Mouse (Mus musculus) embryonic stem cell, embryonic (primary cell): ENCODE data around the gene Klk14.

Source experiments
- CTCF ChIA-PET, 4 experiments: fragments of 300-600 bp in 2 of 4; fragments of 350-600 bp in 2 of 4; sonication (Branson Sonifier 250); formaldehyde crosslinking; loops; one replicate each; lab custom pipeline; 2022; ENCODE audit warnings: inconsistent platforms in 2 of 4; lab: Charles Lee
- POLR2A ChIA-PET, 4 experiments: fragments of 300-600 bp in 2 of 4; fragments of 350-600 bp in 2 of 4; sonication (Branson Sonifier 250); formaldehyde crosslinking; loops; one replicate each; lab custom pipeline; 2022; ENCODE audit warnings: antibody characterized with exemption in 4 of 4, inconsistent platforms in 1 of 4; lab: Charles Lee

Gene Klk14

GRCm38 (mm10) chr7:43690118-43690517 is at the start of gene Klk14:
Klk14 (plus strand) TSS chr7:43690418.
- ChIA-PET POLR2A (no interaction called here), CTCF (interaction anchor here in 2 of 4 experiments (0.6 kb wide), 2 partner anchors 9 to 10 kb away, joined by 3 to 5 read pairs; no protein-coding TSS in a partner anchor)

GRCm38 (mm10) chr7:43642587-43642986 is 47.6 kb upstream of the Klk14 start:
- POLR2A ChIA-PET, result interaction anchor here in 2 of 4 experiments (0.9 to 3.5 kb wide), 9 partner anchors 8 to 41 kb away, joined by 3 to 20 read pairs (median 5); partner anchors contain the start of genes Zfp819 (in 2 of the 2) and Ceacam18 (in 1 of the 2)
- CTCF ChIA-PET, result interaction anchor here in 2 of 4 experiments (0.6 to 2.0 kb wide), 3 partner anchors 9 to 11 kb away, joined by 3 to 8 read pairs (median 3); no protein-coding TSS in a partner anchor

- ChIA-PET POLR2A (interaction anchor here in 2 of 4 experiments (0.9 to 3.5 kb wide), 10 partner anchors 9 to 63 kb away, joined by 3 to 20 read pairs (median 5); partner anchors contain the start of genes Zfp819 (in 2 of the 2), Ceacam18 (in 1 of the 2) and Zfp719 (in 1 of the 2)), CTCF (interaction anchor here in 2 of 4 experiments (0.6 to 2.0 kb wide), 3 partner anchors 8 to 11 kb away, joined by 3 to 8 read pairs (median 3); no protein-coding TSS in a partner anchor)
Observed at GRCm38 (mm10) chr7:43643046-43643652, 47.1 kb upstream of the Klk14 start.

- CTCF ChIA-PET, result interaction anchor here in 3 of 4 experiments (0.6 to 1.7 kb wide), 4 partner anchors 16 to 260 kb away, joined by 3 to 6 read pairs (median 5); partner anchors contain the start of gene Ctu1 (in 1 of the 3)
- POLR2A ChIA-PET, result interaction anchor here in 2 of 4 experiments (0.5 to 2.4 kb wide), 5 partner anchors 10 to 73 kb away, joined by 3 to 9 read pairs (median 5); partner anchors contain the start of gene Zfp719 (in 1 of the 2)
Observed at GRCm38 (mm10) chr7:43652683-43653082, 37.5 kb upstream of the Klk14 start.

- ChIA-PET POLR2A (interaction anchor here in 3 of 4 experiments (0.6 to 2.4 kb wide), 8 partner anchors 9 to 591 kb away, joined by 3 to 9 read pairs (median 6); partner anchors contain the start of gene Ctu1 (in 1 of the 3)), CTCF (interaction anchor here in 3 of 4 experiments (0.9 to 1.4 kb wide), 3 partner anchors 11 to 17 kb away, joined by 3 to 8 read pairs (median 3); partner anchors contain the start of gene Ctu1 (in 1 of the 3))
Observed at GRCm38 (mm10) chr7:43654519-43654918, 35.7 kb upstream of the Klk14 start.

- ChIA-PET CTCF (interaction anchor here in 1 of 4 experiments (0.6 kb wide), 1 partner anchor 158 kb away, joined by 3 read pairs; no protein-coding TSS in a partner anchor), POLR2A (interaction anchor here in 3 of 4 experiments (0.6 to 1.8 kb wide), 4 partner anchors 10 to 209 kb away, joined by 3 to 9 read pairs (median 5); partner anchors contain the start of gene Ctu1 (in 1 of the 3))
Observed at GRCm38 (mm10) chr7:43656232-43656631, 34.0 kb upstream of the Klk14 start.

GRCm38 (mm10) chr7:43660002-43660401 is 30.2 kb upstream of the Klk14 start, which contains the start of gene Siglece:
Siglece (minus strand) TSS chr7:43660161.
- POLR2A ChIA-PET, result interaction anchor here in 1 of 4 experiments (1.4 kb wide), 1 partner anchor 52 kb away, joined by 7 read pairs; the partner anchor contains the start of gene Zfp819

GRCm38 (mm10) chr7:43662804-43663203 is 27.4 kb upstream of the Klk14 start:
- ChIA-PET POLR2A (interaction anchor here in 1 of 4 experiments (0.6 kb wide), 1 partner anchor 583 kb away, joined by 3 read pairs; the partner anchor contains the start of genes 1700028J19Rik and 2410002F23Rik), CTCF (interaction anchor here in 1 of 4 experiments (0.6 kb wide), 1 partner anchor 316 kb away, joined by 4 read pairs; no protein-coding TSS in a partner anchor)

More at GRCm38 (mm10) chr7:43660002-43660401, 30.2 kb upstream of the Klk14 start, which contains the start of gene Siglece:
- CTCF ChIA-PET, result interaction anchor here in 2 of 4 experiments (1.0 to 1.6 kb wide), 2 partner anchors 9 to 12 kb away, joined by 4 to 5 read pairs; partner anchors contain the start of gene Ctu1 (in 1 of the 2)

GRCm38 (mm10) chr7:43667221-43667620 is 23.0 kb upstream of the Klk14 start:
- ChIA-PET CTCF (interaction anchor here in 1 of 4 experiments (0.6 kb wide), 1 partner anchor 363 kb away, joined by 3 read pairs; no protein-coding TSS in a partner anchor), POLR2A (interaction anchor here in 1 of 4 experiments (1.0 kb wide), 1 partner anchor 9 kb away, joined by 3 read pairs; no protein-coding TSS in a partner anchor)

GRCm38 (mm10) chr7:43668582-43668981 is 21.6 kb upstream of the Klk14 start:
- POLR2A ChIA-PET, result interaction anchor here in 2 of 4 experiments (0.7 to 1.4 kb wide), 5 partner anchors 29 to 1025 kb away, joined by 3 read pairs; no protein-coding TSS in a partner anchor
- CTCF ChIA-PET, result interaction anchor here (0.6 to 2.3 kb wide), 15 partner anchors 9 to 895 kb away, joined by 3 to 12 read pairs (median 4); partner anchors contain the start of gene Siglece (in 1 of the 4)

GRCm38 (mm10) chr7:43671064-43671808 is 19.0 kb upstream of the Klk14 start:
- ChIA-PET CTCF (interaction anchor here in 3 of 4 experiments (0.5 to 2.3 kb wide), 12 partner anchors 11 to 1994 kb away, joined by 3 to 9 read pairs (median 4); partner anchors contain the start of genes Klk10 (in 1 of the 3) and Siglece (in 1 of the 3)), POLR2A (interaction anchor here in 3 of 4 experiments (0.6 to 1.5 kb wide), 28 partner anchors 11 to 796 kb away, joined by 3 to 9 read pairs (median 3); partner anchors contain the start of genes Etfb (in 1 of the 3), Gm45233 (in 1 of the 3), Klk10 (in 1 of the 3) and Klk8 (in 1 of the 3))

- POLR2A ChIA-PET, result interaction anchor here in 3 of 4 experiments (0.6 to 1.5 kb wide), 35 partner anchors 10 to 825 kb away, joined by 3 to 9 read pairs (median 3); partner anchors contain the start of genes Etfb (in 1 of the 3), Fam71e1 (in 1 of the 3), Gm45233 (in 1 of the 3) and Klk10 (in 1 of the 3)
- CTCF ChIA-PET, result interaction anchor here (0.5 to 2.3 kb wide), 14 partner anchors 10 to 1994 kb away, joined by 3 to 9 read pairs (median 4); partner anchors contain the start of genes Klk10 (in 1 of the 4) and Siglece (in 1 of the 4)
Observed at GRCm38 (mm10) chr7:43671809-43672580, 18.2 kb upstream of the Klk14 start, which contains the start of gene Ctu1. Ctu1 (plus strand) TSS chr7:43672016.

- POLR2A ChIA-PET, result interaction anchor here in 3 of 4 experiments (0.7 to 1.5 kb wide), 13 partner anchors 10 to 701 kb away, joined by 3 to 7 read pairs (median 3); partner anchors contain the start of genes Etfb (in 1 of the 3), Gm45233 (in 1 of the 3), Klk10 (in 1 of the 3) and Zfp719 (in 1 of the 3)
- CTCF ChIA-PET, result interaction anchor here in 2 of 4 experiments (0.5 to 1.3 kb wide), 4 partner anchors 21 to 950 kb away, joined by 3 to 9 read pairs (median 4); no protein-coding TSS in a partner anchor
Observed at GRCm38 (mm10) chr7:43672581-43673260, 17.5 kb upstream of the Klk14 start.

- POLR2A ChIA-PET, result interaction anchor here in 1 of 4 experiments (0.6 to 2.2 kb wide), 6 partner anchors 10 to 222 kb away, joined by 3 to 11 read pairs (median 4); no protein-coding TSS in a partner anchor
- CTCF ChIA-PET, result interaction anchor here in 2 of 4 experiments (0.6 to 0.9 kb wide), 2 partner anchors 108 to 179 kb away, joined by 3 to 5 read pairs; no protein-coding TSS in a partner anchor
Observed at GRCm38 (mm10) chr7:43675091-43675490, 15.1 kb upstream of the Klk14 start.

GRCm38 (mm10) chr7:43678517-43678916 is 11.7 kb upstream of the Klk14 start:
- CTCF ChIA-PET, result interaction anchor here in 3 of 4 experiments (0.5 to 1.5 kb wide), 9 partner anchors 19 to 265 kb away, joined by 3 to 8 read pairs (median 3); no protein-coding TSS in a partner anchor
- POLR2A ChIA-PET, result no interaction called here
